Mouse (Mus musculus): ENCODE results near the gene Rassf10. TPM values are rescaled to one million over a fixed set of nuclear protein-coding genes. Genes with fewer than 3 reads are reported as not detected.

The Rassf10 gene
- polyA plus RNA-seq (2012; rRNA removed), result 0.06 and 0.07 TPM in 2 replicates

GRCm38 (mm10) chr7:112953777-112954291 is at the start of gene Rassf10:
Rassf10 (plus strand) TSS chr7:112953962.

